Mouse (Mus musculus): ENCODE measurements around the gene Grid1. TPM values are rescaled to one million over a fixed set of nuclear protein-coding genes. Genes with fewer than 3 reads are reported as not detected.

The Grid1 gene
- polyA plus RNA-seq, 1 experiment from 2014 or later, result 0.29 TPM

- Histone ChIP-seq H3K9me3 (ENCODE audit: low read length) (no peaks in the 10 kb centered on the region), H3K9ac (replicated peaks; ENCODE audit: low read depth) (no peak overlapping the region), H3K4me1 (ENCODE audit: insufficient read depth, low read depth, low read length) (no peaks in the 10 kb centered on the region), H3K27ac (ENCODE audit: low read length) (no peak overlapping the region), H3K4me3 (ENCODE audit: low read depth, low read length) (no peak overlapping the region), H3K27me3 (replicated peaks; ENCODE audit: insufficient read depth, low read length) (peaks cover 50% of the 10 kb centered on the region), H3K36me3 (ENCODE audit: insufficient read depth, low read length) (no peaks in the 10 kb centered on the region), H3K4me2 (replicated peaks; ENCODE audit: low read depth, low read length) (no peak overlapping the region)
- no peak for DNase-seq (ENCODE audit: low spot score)
- TF ChIP-seq CTCF (IDR thresholded peaks at IDR 0.05) (no peak), EP300 (IDR thresholded peaks at IDR 0.05) (no peak)
- 38% methylated on average over 3 of the region's 3 CpGs for WGBS
- ATAC-seq, result no peak
These were observed 3.6 kb upstream of the Grid1 start for GRCm38 (mm10) chr14:34816301-34816700.

- TF ChIP-seq EP300 (IDR thresholded peaks at IDR 0.05), result no peak
- TF ChIP-seq CTCF (IDR thresholded peaks at IDR 0.05), result no peak
- no peaks in the 10 kb centered on the region for H3K9me3 ChIP-seq (ENCODE audit: low read length)
- no peak overlapping the region for H3K27ac ChIP-seq (ENCODE audit: low read length)
- no peak overlapping the region for H3K4me2 ChIP-seq (replicated peaks; ENCODE audit: low read depth, low read length)
- 7% methylated on average over 9 of the region's 9 CpGs for WGBS
- H3K4me3 ChIP-seq (ENCODE audit: low read depth, low read length), result 0 out of 2 replicates have a peak overlapping the region, but pooled peaks have one; percentile 40
- H3K9ac ChIP-seq (replicated peaks; ENCODE audit: low read depth), result no peak overlapping the region
- no peak for ATAC-seq
- H3K27me3 ChIP-seq (replicated peaks; ENCODE audit: insufficient read depth, low read length), result peaks cover 70% of the 10 kb centered on the region
- no peak for DNase-seq (ENCODE audit: low spot score)
- no peaks in the 10 kb centered on the region for H3K36me3 ChIP-seq (ENCODE audit: insufficient read depth, low read length)
- H3K4me1 ChIP-seq (ENCODE audit: insufficient read depth, low read depth, low read length), result no peaks in the 10 kb centered on the region
These were observed 1.4 kb upstream of the Grid1 start for GRCm38 (mm10) chr14:34818387-34818980.

- Histone ChIP-seq H3K9ac (replicated peaks; ENCODE audit: low read depth) (no peak overlapping the region), H3K27ac (ENCODE audit: low read length) (no peak overlapping the region), H3K27me3 (replicated peaks; ENCODE audit: insufficient read depth, low read length) (peaks cover 75% of the 10 kb centered on the region), H3K4me2 (replicated peaks; ENCODE audit: low read depth, low read length) (peak overlapping the region; percentile 65), H3K4me1 (ENCODE audit: insufficient read depth, low read depth, low read length) (no peaks in the 10 kb centered on the region), H3K36me3 (ENCODE audit: insufficient read depth, low read length) (no peaks in the 10 kb centered on the region), H3K4me3 (ENCODE audit: low read depth, low read length) (peak overlapping the region; percentile 40), H3K9me3 (ENCODE audit: low read length) (no peaks in the 10 kb centered on the region)
- TF ChIP-seq CTCF (IDR thresholded peaks at IDR 0.05) (no peak), EP300 (IDR thresholded peaks at IDR 0.05) (no peak)
- 1% methylated on average over 70 of the region's 85 CpGs for WGBS
- DNase-seq (ENCODE audit: low spot score) (no peak), ATAC-seq (peak; percentile 30)
These were observed 588 bp upstream of the Grid1 start for GRCm38 (mm10) chr14:34819121-34819918.

- no peaks in the 10 kb centered on the region for H3K4me1 ChIP-seq (ENCODE audit: insufficient read depth, low read depth, low read length)
- DNase-seq (ENCODE audit: low spot score) (no peak), ATAC-seq (no peak; the same call in 1 of the 2 replicates)
- H3K27me3 ChIP-seq (replicated peaks; ENCODE audit: insufficient read depth, low read length), result peaks cover 75% of the 10 kb centered on the region
- H3K9ac ChIP-seq (replicated peaks; ENCODE audit: low read depth), result no peak overlapping the region
- no peaks in the 10 kb centered on the region for H3K36me3 ChIP-seq (ENCODE audit: insufficient read depth, low read length)
- WGBS, result under 1% methylated on average over 12 of the region's 12 CpGs
- peak overlapping the region; percentile 40; the same call in 1 of the 2 replicates for H3K4me3 ChIP-seq (ENCODE audit: low read depth, low read length)
- no peak overlapping the region for H3K27ac ChIP-seq (ENCODE audit: low read length)
- TF ChIP-seq EP300 (IDR thresholded peaks at IDR 0.05) (no peak), CTCF (IDR thresholded peaks at IDR 0.05) (no peak)
- H3K9me3 ChIP-seq (ENCODE audit: low read length), result no peaks in the 10 kb centered on the region
- H3K4me2 ChIP-seq (replicated peaks; ENCODE audit: low read depth, low read length), result peak overlapping the region; percentile 65
These were observed 721 bp downstream of the Grid1 start for GRCm38 (mm10) chr14:34820653-34821005.

GRCm38 (mm10) chr14:34821131-34821790 lies 1.4 kb downstream of the Grid1 start:
- TF ChIP-seq EP300 (IDR thresholded peaks at IDR 0.05) (no peak), CTCF (IDR thresholded peaks at IDR 0.05) (no peak)
- H3K27ac ChIP-seq (ENCODE audit: low read length), result no peak overlapping the region
- no peaks in the 10 kb centered on the region for H3K36me3 ChIP-seq (ENCODE audit: insufficient read depth, low read length)
- H3K4me1 ChIP-seq (ENCODE audit: insufficient read depth, low read depth, low read length), result no peaks in the 10 kb centered on the region
- H3K9me3 ChIP-seq (ENCODE audit: low read length), result no peaks in the 10 kb centered on the region
- no peak for ATAC-seq
- peaks cover 72% of the 10 kb centered on the region for H3K27me3 ChIP-seq (replicated peaks; ENCODE audit: insufficient read depth, low read length)
- H3K4me2 ChIP-seq (replicated peaks; ENCODE audit: low read depth, low read length), result no peak overlapping the region
- H3K9ac ChIP-seq (replicated peaks; ENCODE audit: low read depth), result no peak overlapping the region
- WGBS, result 2% methylated on average over 26 of the region's 26 CpGs
- no peak overlapping the region for H3K4me3 ChIP-seq (ENCODE audit: low read depth, low read length)
- DNase-seq (ENCODE audit: low spot score), result no peak

- Histone ChIP-seq H3K27ac (ENCODE audit: low read length) (no peak overlapping the region), H3K4me2 (replicated peaks; ENCODE audit: low read depth, low read length) (no peak overlapping the region), H3K4me3 (ENCODE audit: low read depth, low read length) (no peak overlapping the region), H3K36me3 (ENCODE audit: insufficient read depth, low read length) (no peaks in the 10 kb centered on the region), H3K9me3 (ENCODE audit: low read length) (no peaks in the 10 kb centered on the region), H3K27me3 (replicated peaks; ENCODE audit: insufficient read depth, low read length) (peaks cover 56% of the 10 kb centered on the region), H3K9ac (replicated peaks; ENCODE audit: low read depth) (no peak overlapping the region), H3K4me1 (ENCODE audit: insufficient read depth, low read depth, low read length) (no peaks in the 10 kb centered on the region)
- TF ChIP-seq EP300 (IDR thresholded peaks at IDR 0.05) (no peak), CTCF (IDR thresholded peaks at IDR 0.05) (peak; percentile 50)
- 3% methylated on average over 13 of the region's 17 CpGs for WGBS
- DNase-seq (ENCODE audit: low spot score) (no peak), ATAC-seq (no peak)
These were observed 3.2 kb downstream of the Grid1 start for GRCm38 (mm10) chr14:34823136-34823535.

Measured in lung, postnatal 0 days (tissue).